In the genomic region with DNA sequence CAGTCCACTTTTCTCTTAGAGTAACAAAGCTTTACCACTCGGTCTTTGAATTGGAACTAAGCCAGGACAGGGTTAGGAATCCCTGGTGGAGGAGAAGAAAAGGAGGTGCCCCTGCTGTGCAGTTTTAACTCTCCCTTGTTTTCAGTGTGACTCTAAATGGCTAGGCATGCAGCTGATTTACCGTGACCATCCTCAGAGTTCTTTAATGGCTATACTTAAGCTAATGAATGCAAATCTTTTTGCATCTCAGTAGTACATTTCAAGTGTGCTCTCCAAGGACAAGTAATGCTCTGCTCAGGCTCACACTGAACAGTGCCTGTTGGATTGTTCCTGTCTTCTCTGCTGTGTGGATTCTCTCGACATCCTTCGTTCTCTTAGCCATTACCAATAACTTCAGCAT, we compare ENCODE assay signal across 16 mouse cellular contexts. TPM values are rescaled to one million over a fixed set of nuclear protein-coding genes. Genes with fewer than 3 reads are reported as not detected.
DNase-seq lines count a peak whose midpoint lies in the region; ATAC-seq and TF ChIP-seq lines count a peak whose summit lies in the region.
"Had no signal": no experiment of that assay in that cellular context is flagged by ENCODE, and none has a peak within 500 bp of the region (broad histone marks: within the 10 kb centered on the region; RNA-seq: fewer than 3 reads in every experiment).

No protein-coding gene starts in this region.

- H3K4me2 ChIP-seq in forebrain, embryonic 11.5 days (ENCODE audit: low read depth, low read length, severe bottlenecking) = no peak overlapping the region
- H3K4me2 ChIP-seq in forebrain, embryonic 13.5 days = no peak overlapping the region
- H3K4me2 ChIP-seq in midbrain, embryonic 11.5 days = no peak overlapping the region
- H3K4me2 ChIP-seq in neural tube, embryonic 15.5 days = no peak overlapping the region
- H3K4me2 ChIP-seq: liver, embryonic 12.5 days had no signal

- no peak overlapping the region for H3K27ac ChIP-seq in forebrain, embryonic 11.5 days (ENCODE audit: low read depth, low read length)
- no peak overlapping the region for H3K27ac ChIP-seq in forebrain, embryonic 13.5 days
- H3K27ac ChIP-seq in hindbrain, embryonic 10.5 days = 0 out of 2 replicates have a peak overlapping the region, but pooled peaks have one; percentile 18
- H3K27ac ChIP-seq in midbrain, embryonic 11.5 days (ENCODE audit: low read depth, low read length) = no peak overlapping the region
- no peak overlapping the region for H3K27ac ChIP-seq in neural tube, embryonic 15.5 days (replicated peaks)
- H3K27ac ChIP-seq in cerebellum, adult 2 months (ENCODE audit: insufficient read depth, low read length) = no peak overlapping the region
- H3K27ac ChIP-seq: heart, embryonic 10.5 days; liver, embryonic 12.5 days had no signal

- no peaks in the 10 kb centered on the region for H3K36me3 ChIP-seq in forebrain, embryonic 11.5 days (ENCODE audit: control insufficient read depth, insufficient read depth, low read length)
- no peaks in the 10 kb centered on the region for H3K36me3 ChIP-seq in forebrain, embryonic 13.5 days (ENCODE audit: poor library complexity, severe bottlenecking)
- peaks cover 27% of the 10 kb centered on the region for H3K36me3 ChIP-seq in hindbrain, embryonic 10.5 days
- H3K36me3 ChIP-seq in midbrain, embryonic 11.5 days (ENCODE audit: control insufficient read depth, insufficient read depth, low read length) = no peaks in the 10 kb centered on the region
- H3K36me3 ChIP-seq in neural tube, embryonic 15.5 days = no peaks in the 10 kb centered on the region
- H3K36me3 ChIP-seq: liver, embryonic 12.5 days had no signal

- H3K9me3 ChIP-seq in forebrain, embryonic 11.5 days (ENCODE audit: control insufficient read depth, low read length) = no peaks in the 10 kb centered on the region
- no peaks in the 10 kb centered on the region for H3K9me3 ChIP-seq in forebrain, embryonic 13.5 days (replicated peaks)
- H3K9me3 ChIP-seq in hindbrain, embryonic 10.5 days = no peaks in the 10 kb centered on the region
- no peaks in the 10 kb centered on the region for H3K9me3 ChIP-seq in midbrain, embryonic 11.5 days (ENCODE audit: control insufficient read depth, low read length)
- H3K9me3 ChIP-seq in neural tube, embryonic 15.5 days (replicated peaks) = no peaks in the 10 kb centered on the region
- H3K9me3 ChIP-seq: heart, embryonic 10.5 days; liver, embryonic 12.5 days had no signal

- ATAC-seq in forebrain, embryonic 11.5 days (replicated peaks; ENCODE audit: low FRiP score) = 0 out of 2 replicates have a peak, but pooled peaks have one; percentile 49
- no peak; the same call in 1 of the 2 replicates for ATAC-seq in forebrain, embryonic 13.5 days
- peak; percentile 87 for ATAC-seq in midbrain, embryonic 11.5 days (ENCODE audit: low FRiP score)
- peak; percentile 58 for ATAC-seq in neural tube, embryonic 15.5 days (ENCODE audit: low FRiP score)
- ATAC-seq: intestine, postnatal 0 days; liver, embryonic 12.5 days had no signal

- H3K4me1 ChIP-seq in forebrain, embryonic 11.5 days (replicated peaks; ENCODE audit: control insufficient read depth, insufficient read depth, low read length) = no peaks in the 10 kb centered on the region
- peaks cover 6% of the 10 kb centered on the region for H3K4me1 ChIP-seq in forebrain, embryonic 13.5 days
- peaks cover 9% of the 10 kb centered on the region for H3K4me1 ChIP-seq in hindbrain, embryonic 10.5 days (replicated peaks)
- H3K4me1 ChIP-seq in midbrain, embryonic 11.5 days (ENCODE audit: control insufficient read depth, insufficient read depth, low read length) = no peaks in the 10 kb centered on the region
- H3K4me1 ChIP-seq in neural tube, embryonic 15.5 days = peaks cover 11% of the 10 kb centered on the region; the same call in 1 of the 2 replicates
- no peaks in the 10 kb centered on the region for H3K4me1 ChIP-seq in cerebellum, adult 2 months (ENCODE audit: control insufficient read depth, insufficient read depth, low read length)
- H3K4me1 ChIP-seq: heart, embryonic 10.5 days; liver, embryonic 12.5 days had no signal

- H3K27me3 ChIP-seq in forebrain, embryonic 11.5 days (ENCODE audit: control insufficient read depth, insufficient read depth, low read length) = peaks cover 3% of the 10 kb centered on the region; the same call in 1 of the 2 replicates
- H3K27me3 ChIP-seq in forebrain, embryonic 13.5 days = peaks cover 14% of the 10 kb centered on the region; the same call in 1 of the 2 replicates
- H3K27me3 ChIP-seq in hindbrain, embryonic 10.5 days (ENCODE audit: insufficient read depth, poor library complexity, severe bottlenecking) = no peaks in the 10 kb centered on the region
- no peaks in the 10 kb centered on the region for H3K27me3 ChIP-seq in midbrain, embryonic 11.5 days (ENCODE audit: control insufficient read depth, insufficient read depth, low read length)
- no peaks in the 10 kb centered on the region for H3K27me3 ChIP-seq in neural tube, embryonic 15.5 days (replicated peaks)
- no peaks in the 10 kb centered on the region for H3K27me3 ChIP-seq in cerebellum, adult 2 months (ENCODE audit: control insufficient read depth, insufficient read depth, low read length)
- H3K27me3 ChIP-seq: liver, embryonic 12.5 days had no signal

- TF ChIP-seq POLR2A in cerebellum, adult 2 months (IDR thresholded peaks at IDR 0.05; ENCODE audit: borderline replicate concordance, insufficient read depth, low read length) = no peak

- 9% methylated on average over 4 of the region's 4 CpGs for WGBS in forebrain, embryonic 11.5 days
- 9% methylated on average over 4 of the region's 4 CpGs for WGBS in forebrain, embryonic 13.5 days
- WGBS in hindbrain, embryonic 10.5 days = 22% methylated on average over 4 of the region's 4 CpGs
- 7% methylated on average over 4 of the region's 4 CpGs for WGBS in midbrain, embryonic 11.5 days
- WGBS in neural tube, embryonic 15.5 days = 10% methylated on average over 4 of the region's 4 CpGs
- 28% methylated on average over 4 of the region's 4 CpGs for WGBS in cerebellum, adult 2 months

- no peak for TF ChIP-seq CTCF in cerebellum, adult 2 months (IDR thresholded peaks at IDR 0.05; ENCODE audit: borderline replicate concordance, insufficient read depth, low read depth, low read length)

- no peak overlapping the region for H3K4me3 ChIP-seq in forebrain, embryonic 11.5 days (ENCODE audit: low read depth, low read length)
- no peak overlapping the region for H3K4me3 ChIP-seq in forebrain, embryonic 13.5 days
- H3K4me3 ChIP-seq in hindbrain, embryonic 10.5 days = no peak overlapping the region
- no peak overlapping the region for H3K4me3 ChIP-seq in midbrain, embryonic 11.5 days (ENCODE audit: low read depth, low read length)
- no peak overlapping the region for H3K4me3 ChIP-seq in neural tube, embryonic 15.5 days (replicated peaks)
- H3K4me3 ChIP-seq in cerebellum, adult 2 months (replicated peaks; ENCODE audit: insufficient read depth, low read depth, low read length) = no peak overlapping the region
- H3K4me3 ChIP-seq: erythroblast, embryonic 14.5 days; heart, embryonic 10.5 days; liver, embryonic 12.5 days had no signal

- DNase-seq in forebrain, embryonic 11.5 days (ENCODE audit: low spot score) = no peak
- no peak for DNase-seq in hindbrain, embryonic 10.5 days (ENCODE audit: low spot score)
- DNase-seq in midbrain, embryonic 11.5 days (ENCODE audit: low spot score, missing footprints) = peak; percentile 85
- no peak for DNase-seq in cerebellum, adult 2 months
- DNase-seq in kidney, postnatal 4 days = no peak
- DNase-seq in kidney, adult 18-20 months = no peak
- DNase-seq: adrenal gland, postnatal 14 days; kidney, postnatal 25 days; left cerebral cortex, postnatal 4 days had no signal

- H3K9ac ChIP-seq in forebrain, embryonic 11.5 days (ENCODE audit: low read length) = no peak overlapping the region
- H3K9ac ChIP-seq in forebrain, embryonic 13.5 days = no peak overlapping the region
- no peak overlapping the region for H3K9ac ChIP-seq in midbrain, embryonic 11.5 days (ENCODE audit: low read length)
- no peak overlapping the region for H3K9ac ChIP-seq in neural tube, embryonic 15.5 days (replicated peaks)
- H3K9ac ChIP-seq: liver, embryonic 12.5 days had no signal

RNA-seq across cellular contexts. Expression of gene 4930544G11Rik, which starts 19.2 kb away (rescaled TPM):
- polyA plus RNA-seq in forebrain, embryonic 11.5 days (2014; fragmentation: Nextera tagmentation; extraction: Ambion mirVana) = not detected in 2 replicates
- polyA plus RNA-seq in forebrain, embryonic 13.5 days (2015; fragmentation: Nextera tagmentation; extraction: Ambion mirVana) = not detected in 2 replicates
- polyA plus RNA-seq in hindbrain, embryonic 10.5 days (2016; fragmentation: Nextera tagmentation; extraction: Ambion mirVana) = not detected in 2 replicates
- not detected in 2 replicates for polyA plus RNA-seq in midbrain, embryonic 11.5 days (2014; fragmentation: Nextera tagmentation; extraction: Ambion mirVana)
- polyA plus RNA-seq in neural tube, embryonic 15.5 days (2015; fragmentation: Nextera tagmentation; extraction: Ambion mirVana) = not detected in 2 replicates
- not detected in 2 replicates for polyA plus RNA-seq in cerebellum, adult 2 months (2012; rRNA removed)
- polyA plus RNA-seq: erythroblast, embryonic 14.5 days; heart, embryonic 10.5 days; intestine, postnatal 0 days; liver, embryonic 12.5 days; lung, embryonic 16.5 days had no signal
